Mouse (Mus musculus): ENCODE results near the gene Itprip. TPM values are rescaled to one million over a fixed set of nuclear protein-coding genes. Genes with fewer than 3 reads are reported as not detected.

Itprip gene
- polyA plus RNA-seq, 1 experiment from 2014 or later = 10.7 TPM

GRCm38 (mm10) chr19:47902316-47903201 is 16.5 kb downstream of the Itprip start:
- H3K9ac ChIP-seq (ENCODE audit: low read depth, low read length) = no peak overlapping the region
- peaks cover 33% of the 10 kb centered on the region; the same call in 1 of the 2 replicates for H3K4me1 ChIP-seq (replicated peaks; ENCODE audit: insufficient read depth, low read length)
- no peaks in the 10 kb centered on the region for H3K9me3 ChIP-seq (replicated peaks; ENCODE audit: low read length)
- H3K4me2 ChIP-seq (ENCODE audit: low read length) = no peak overlapping the region
- H3K27ac ChIP-seq = peak overlapping the region; percentile 37
- DNase-seq (ENCODE audit: low spot score) = peak; percentile 59
- TF ChIP-seq CTCF (IDR thresholded peaks at IDR 0.05; ENCODE audit: low read depth) = no peak
- H3K4me3 ChIP-seq (replicated peaks; ENCODE audit: low read depth, low read length) = no peak overlapping the region
- ATAC-seq (replicated peaks; ENCODE audit: low FRiP score, low read depth) = peak; percentile 44; the same call in 1 of the 2 replicates
- 0 out of 2 replicates have a peak, but pooled peaks cover under 1% of the 10 kb centered on the region for H3K36me3 ChIP-seq (ENCODE audit: insufficient read depth, low read length)
- WGBS = 40% methylated on average over 13 of the region's 13 CpGs
- no peaks in the 10 kb centered on the region for H3K27me3 ChIP-seq (ENCODE audit: insufficient read depth, low read length)

GRCm38 (mm10) chr19:47900558-47900957 is 18.5 kb downstream of the Itprip start:
- no peaks in the 10 kb centered on the region for H3K9me3 ChIP-seq (replicated peaks; ENCODE audit: low read length)
- TF ChIP-seq CTCF (IDR thresholded peaks at IDR 0.05; ENCODE audit: low read depth) = no peak
- no peak overlapping the region for H3K4me2 ChIP-seq (ENCODE audit: low read length)
- DNase-seq (ENCODE audit: low spot score) (no peak), ATAC-seq (replicated peaks; ENCODE audit: low FRiP score, low read depth) (no peak)
- H3K4me3 ChIP-seq (replicated peaks; ENCODE audit: low read depth, low read length) = no peak overlapping the region
- no peaks in the 10 kb centered on the region for H3K27me3 ChIP-seq (ENCODE audit: insufficient read depth, low read length)
- peaks cover 11% of the 10 kb centered on the region for H3K36me3 ChIP-seq (ENCODE audit: insufficient read depth, low read length)
- H3K4me1 ChIP-seq (replicated peaks; ENCODE audit: insufficient read depth, low read length) = peaks cover 30% of the 10 kb centered on the region; the same call in 1 of the 2 replicates
- no peak overlapping the region for H3K27ac ChIP-seq
- 75% methylated on average over 10 of the region's 10 CpGs for WGBS
- H3K9ac ChIP-seq (ENCODE audit: low read depth, low read length) = no peak overlapping the region

- Histone ChIP-seq H3K9me3 (replicated peaks; ENCODE audit: low read length) (no peaks in the 10 kb centered on the region), H3K36me3 (ENCODE audit: insufficient read depth, low read length) (peaks cover 17% of the 10 kb centered on the region), H3K4me1 (replicated peaks; ENCODE audit: insufficient read depth, low read length) (peaks cover 28% of the 10 kb centered on the region; the same call in 1 of the 2 replicates), H3K27ac (no peak overlapping the region), H3K27me3 (ENCODE audit: insufficient read depth, low read length) (no peaks in the 10 kb centered on the region), H3K9ac (ENCODE audit: low read depth, low read length) (no peak overlapping the region), H3K4me2 (ENCODE audit: low read length) (no peak overlapping the region), H3K4me3 (replicated peaks; ENCODE audit: low read depth, low read length) (no peak overlapping the region)
- DNase-seq (ENCODE audit: low spot score) (no peak), ATAC-seq (replicated peaks; ENCODE audit: low FRiP score, low read depth) (no peak)
- WGBS = 60% methylated on average over 6 of the region's 6 CpGs
- peak; percentile 52 for TF ChIP-seq CTCF (IDR thresholded peaks at IDR 0.05; ENCODE audit: low read depth)
Measured at GRCm38 (mm10) chr19:47900012-47900411, 19.1 kb downstream of the Itprip start.

- TF ChIP-seq CTCF (IDR thresholded peaks at IDR 0.05; ENCODE audit: low read depth) = no peak
- Histone ChIP-seq H3K27ac (no peak overlapping the region), H3K9ac (ENCODE audit: low read depth, low read length) (no peak overlapping the region), H3K4me3 (replicated peaks; ENCODE audit: low read depth, low read length) (no peak overlapping the region), H3K36me3 (ENCODE audit: insufficient read depth, low read length) (peaks cover 20% of the 10 kb centered on the region), H3K4me1 (replicated peaks; ENCODE audit: insufficient read depth, low read length) (peaks cover 23% of the 10 kb centered on the region; the same call in 1 of the 2 replicates), H3K4me2 (ENCODE audit: low read length) (no peak overlapping the region), H3K9me3 (replicated peaks; ENCODE audit: low read length) (no peaks in the 10 kb centered on the region), H3K27me3 (ENCODE audit: insufficient read depth, low read length) (no peaks in the 10 kb centered on the region)
- 79% methylated on average over 8 of the region's 8 CpGs for WGBS
- DNase-seq (ENCODE audit: low spot score) (no peak), ATAC-seq (replicated peaks; ENCODE audit: low FRiP score, low read depth) (no peak)
Measured at GRCm38 (mm10) chr19:47898472-47899079, 20.5 kb downstream of the Itprip start.

GRCm38 (mm10) chr19:47893092-47893491 is 26.0 kb downstream of the Itprip start:
- WGBS = 94% methylated on average over 6 of the region's 6 CpGs
- no peaks in the 10 kb centered on the region for H3K9me3 ChIP-seq (replicated peaks; ENCODE audit: low read length)
- TF ChIP-seq CTCF (IDR thresholded peaks at IDR 0.05; ENCODE audit: low read depth) = no peak

GRCm38 (mm10) chr19:47891562-47892312 is 27.4 kb downstream of the Itprip start:
- ATAC-seq (replicated peaks; ENCODE audit: low FRiP score, low read depth) = 0 out of 2 replicates have a peak, but pooled peaks have one; percentile 24
- no peak overlapping the region for H3K9ac ChIP-seq (ENCODE audit: low read depth, low read length)

More at GRCm38 (mm10) chr19:47893092-47893491, 26.0 kb downstream of the Itprip start:
- Histone ChIP-seq H3K27ac (no peak overlapping the region), H3K4me2 (ENCODE audit: low read length) (no peak overlapping the region), H3K27me3 (ENCODE audit: insufficient read depth, low read length) (no peaks in the 10 kb centered on the region), H3K9ac (ENCODE audit: low read depth, low read length) (no peak overlapping the region), H3K4me1 (replicated peaks; ENCODE audit: insufficient read depth, low read length) (peaks cover 15% of the 10 kb centered on the region), H3K4me3 (replicated peaks; ENCODE audit: low read depth, low read length) (no peak overlapping the region), H3K36me3 (ENCODE audit: insufficient read depth, low read length) (peaks cover 20% of the 10 kb centered on the region)
- no peak for ATAC-seq (replicated peaks; ENCODE audit: low FRiP score, low read depth)
- no peak for DNase-seq (ENCODE audit: low spot score)

More at GRCm38 (mm10) chr19:47891562-47892312, 27.4 kb downstream of the Itprip start:
- TF ChIP-seq CTCF (IDR thresholded peaks at IDR 0.05; ENCODE audit: low read depth) = no peak
- Histone ChIP-seq H3K4me3 (replicated peaks; ENCODE audit: low read depth, low read length) (no peak overlapping the region), H3K9me3 (replicated peaks; ENCODE audit: low read length) (no peaks in the 10 kb centered on the region), H3K4me2 (ENCODE audit: low read length) (peak overlapping the region; percentile 38), H3K27me3 (ENCODE audit: insufficient read depth, low read length) (no peaks in the 10 kb centered on the region), H3K4me1 (replicated peaks; ENCODE audit: insufficient read depth, low read length) (peaks cover 15% of the 10 kb centered on the region), H3K36me3 (ENCODE audit: insufficient read depth, low read length) (peaks cover 16% of the 10 kb centered on the region; the same call in 1 of the 2 replicates), H3K27ac (peak overlapping the region; percentile 84)
- DNase-seq (ENCODE audit: low spot score) = peak; percentile 76
- 51% methylated on average over 11 of the region's 11 CpGs for WGBS

Data from kidney, postnatal 0 days (tissue).